Mouse (Mus musculus): ENCODE measurements around the gene Gm8297. TPM values are rescaled to one million over a fixed set of nuclear protein-coding genes. Genes with fewer than 3 reads are reported as not detected.
"Not testable (repeated sequence)": the region's sequence is repeated elsewhere in the genome, so short reads cannot be mapped to it uniquely, and the experiment has no call there.

The Gm8297 gene
- not detected in 2 replicates for polyA plus RNA-seq (2014; fragmentation: Nextera tagmentation; extraction: Ambion mirVana)

DNA sequence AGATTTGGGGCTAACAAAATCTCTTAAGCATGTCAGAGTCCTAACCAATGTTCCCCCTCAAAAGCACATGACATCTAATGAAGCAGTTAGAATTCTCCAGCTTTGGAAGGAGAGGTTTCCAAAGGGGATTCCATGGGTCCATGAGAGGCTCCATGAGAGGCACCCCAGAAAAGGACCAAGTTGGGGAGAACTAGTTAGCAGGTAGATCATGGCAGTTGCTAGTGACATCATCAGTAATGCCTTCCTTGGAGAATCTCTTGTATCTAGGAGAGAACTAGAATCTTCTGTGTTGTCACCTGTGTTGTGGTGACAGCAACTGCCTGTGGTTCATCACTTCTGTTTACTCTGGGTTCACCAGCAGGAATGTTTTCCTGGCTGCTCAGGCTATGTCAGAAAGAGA lies at the start of gene Gm8297:
TSS of gene Gm8297 (plus strand) at position 301 of the 400 bp plus-strand sequence.
- H3K4me2 ChIP-seq (replicated peaks; ENCODE audit: low read depth, low read length); H3K36me3 ChIP-seq (ENCODE audit: control insufficient read depth, insufficient read depth, low read length); ATAC-seq (ENCODE audit: low FRiP score); H3K4me1 ChIP-seq (replicated peaks; ENCODE audit: control insufficient read depth, insufficient read depth, low read length); H3K27me3 ChIP-seq (ENCODE audit: control insufficient read depth, insufficient read depth, low read length); H3K9me3 ChIP-seq (ENCODE audit: control insufficient read depth, low read length); H3K4me3 ChIP-seq (ENCODE audit: low read depth, low read length); H3K27ac ChIP-seq (ENCODE audit: low read depth, low read length); DNase-seq (ENCODE audit: low spot score); H3K9ac ChIP-seq (ENCODE audit: low read depth, low read length): not testable (repeated sequence)

DNA sequence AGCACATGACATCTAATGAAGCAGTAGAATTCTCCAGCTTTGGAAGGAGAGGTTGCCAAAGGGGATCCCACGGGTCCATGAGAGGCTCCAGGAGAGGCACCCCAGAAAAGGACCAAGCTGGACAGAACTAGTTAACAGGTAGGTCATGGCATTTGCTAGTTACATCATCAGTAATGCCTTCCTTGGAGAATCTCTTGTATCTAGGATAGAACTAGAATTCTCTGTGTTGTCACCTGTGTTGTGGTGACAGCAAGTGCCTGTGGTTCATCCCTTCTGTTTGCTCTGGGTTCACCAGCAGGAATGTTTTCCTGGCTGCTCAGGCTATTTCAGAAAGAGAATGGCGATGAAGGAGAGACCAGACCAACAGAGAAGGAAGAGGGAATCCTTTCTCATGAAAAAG lies 31.9 kb downstream of the Gm8297 start, which contains the start of gene Gm3298:
TSS of gene Gm3298 (plus strand) at position 301 of the 400 bp plus-strand sequence.
- H3K36me3 ChIP-seq (ENCODE audit: control insufficient read depth, insufficient read depth, low read length); H3K27ac ChIP-seq (ENCODE audit: low read depth, low read length); H3K4me3 ChIP-seq (ENCODE audit: low read depth, low read length); H3K4me2 ChIP-seq (replicated peaks; ENCODE audit: low read depth, low read length); H3K9me3 ChIP-seq (ENCODE audit: control insufficient read depth, low read length); H3K4me1 ChIP-seq (replicated peaks; ENCODE audit: control insufficient read depth, insufficient read depth, low read length); ATAC-seq (ENCODE audit: low FRiP score); H3K27me3 ChIP-seq (ENCODE audit: control insufficient read depth, insufficient read depth, low read length); DNase-seq (ENCODE audit: low spot score); H3K9ac ChIP-seq (ENCODE audit: low read depth, low read length): not testable (repeated sequence)
- WGBS = no CpG with 5 or more reads among the region's 2 CpGs

Other genes starting within 250 kb of the Gm8297 start
- not detected in 2 replicates for gene Gm9602, start 207.6 kb upstream of the Gm8297 start, polyA plus RNA-seq (2014; fragmentation: Nextera tagmentation; extraction: Ambion mirVana)
- not detected in 2 replicates for gene Gm3269, start 145.8 kb upstream of the Gm8297 start, polyA plus RNA-seq (2014; fragmentation: Nextera tagmentation; extraction: Ambion mirVana)
- gene Gm3264, start 128.4 kb upstream of the Gm8297 start, polyA plus RNA-seq (2014; fragmentation: Nextera tagmentation; extraction: Ambion mirVana) = 0.28 and 1.3 TPM in 2 replicates
- gene Gm3278, start 91.5 kb upstream of the Gm8297 start, polyA plus RNA-seq (2014; fragmentation: Nextera tagmentation; extraction: Ambion mirVana) = 0.22 TPM in 1 of 2 replicates, not detected in the other
- gene Gm3298, start 32.0 kb downstream of the Gm8297 start, polyA plus RNA-seq (2014; fragmentation: Nextera tagmentation; extraction: Ambion mirVana) = 0.64 and 0.93 TPM in 2 replicates
- gene 4930555G01Rik, start 66.7 kb downstream of the Gm8297 start, polyA plus RNA-seq (2014; fragmentation: Nextera tagmentation; extraction: Ambion mirVana) = not detected in 2 replicates
- gene Gm8281, start 87.1 kb downstream of the Gm8297 start, polyA plus RNA-seq (2014; fragmentation: Nextera tagmentation; extraction: Ambion mirVana) = 2.3 and 2.7 TPM in 2 replicates
- gene Gm8279, start 147.6 kb downstream of the Gm8297 start, polyA plus RNA-seq (2014; fragmentation: Nextera tagmentation; extraction: Ambion mirVana) = not detected in 2 replicates
- gene Gm3317, start 180.6 kb downstream of the Gm8297 start, polyA plus RNA-seq (2014; fragmentation: Nextera tagmentation; extraction: Ambion mirVana) = not detected in 2 replicates
- gene Gm8271, start 201.9 kb downstream of the Gm8297 start, polyA plus RNA-seq (2014; fragmentation: Nextera tagmentation; extraction: Ambion mirVana) = not detected in 2 replicates